Mouse (Mus musculus): ENCODE measurements at regions not wholly inside any gene's neighbourhood (a gene's known extent, or its start where the extent isn't known, plus 50 kb on each side); places are given as distances from the start of the nearest gene placed in this dataset.

GRCm38 (mm10) chr13:31304286-31304865, 251.6 kb upstream of the Foxq1 start:
- Histone ChIP-seq H3K4me1 (ENCODE audit: control insufficient read depth, insufficient read depth, low read length) (peaks cover 1% of the 10 kb centered on the region), H3K27me3 (ENCODE audit: control insufficient read depth, insufficient read depth, low read length) (no peaks in the 10 kb centered on the region), H3K9me3 (replicated peaks; ENCODE audit: control insufficient read depth, low read length) (no peaks in the 10 kb centered on the region), H3K27ac (ENCODE audit: low read length) (peak overlapping the region; percentile 73; the same call in 1 of the 2 replicates), H3K36me3 (ENCODE audit: control insufficient read depth, insufficient read depth, low read length) (no peaks in the 10 kb centered on the region), H3K4me2 (ENCODE audit: low read depth, low read length) (no peak overlapping the region), H3K9ac (ENCODE audit: low read length) (no peak overlapping the region), H3K4me3 (replicated peaks; ENCODE audit: low read length) (no peak overlapping the region)
- WGBS, result 73% methylated on average over 5 of the region's 5 CpGs
- ATAC-seq (ENCODE audit: insufficient read depth, low FRiP score), result no peak

DNA sequence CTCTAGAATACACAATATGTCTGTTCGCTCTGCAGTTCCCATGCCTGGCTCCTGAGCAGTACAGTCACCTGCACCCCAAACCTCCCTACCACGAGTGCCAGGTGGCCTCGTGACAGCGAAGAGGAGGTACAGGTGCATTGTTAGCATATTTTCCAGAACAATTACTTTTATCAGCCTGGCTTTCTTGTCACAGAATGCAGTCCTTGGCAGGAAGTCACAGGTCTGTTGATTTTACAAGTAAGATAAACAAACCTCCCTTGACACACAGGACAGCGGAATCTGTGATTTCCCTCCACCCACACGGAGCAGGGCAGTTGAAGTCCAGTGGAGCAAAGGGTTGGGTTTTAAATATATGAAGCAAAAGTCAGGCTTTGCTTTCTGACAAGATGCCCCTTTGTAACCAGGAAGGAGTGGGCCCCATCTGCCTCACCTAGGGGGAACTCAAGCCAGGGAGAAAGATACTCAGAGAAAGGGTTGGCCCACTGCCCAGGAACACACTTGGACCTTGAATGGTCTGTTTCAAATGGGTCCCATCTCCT, 246.8 kb upstream of the Foxq1 start:
- H3K27ac ChIP-seq (ENCODE audit: low read length), result peak overlapping the region; percentile 58
- peaks cover 11% of the 10 kb centered on the region for H3K4me1 ChIP-seq (ENCODE audit: control insufficient read depth, insufficient read depth, low read length)
- H3K4me2 ChIP-seq (ENCODE audit: low read depth, low read length), result no peak overlapping the region
- no peaks in the 10 kb centered on the region for H3K36me3 ChIP-seq (ENCODE audit: control insufficient read depth, insufficient read depth, low read length)
- no peak overlapping the region for H3K9ac ChIP-seq (ENCODE audit: low read length)
- H3K4me3 ChIP-seq (replicated peaks; ENCODE audit: low read length), result no peak overlapping the region
- peak; percentile 84; the same call in 1 of the 2 replicates for ATAC-seq (ENCODE audit: insufficient read depth, low FRiP score)
- WGBS, result 32% methylated on average over 6 of the region's 6 CpGs
- H3K27me3 ChIP-seq (ENCODE audit: control insufficient read depth, insufficient read depth, low read length), result no peaks in the 10 kb centered on the region
- no peaks in the 10 kb centered on the region for H3K9me3 ChIP-seq (replicated peaks; ENCODE audit: control insufficient read depth, low read length)

DNA sequence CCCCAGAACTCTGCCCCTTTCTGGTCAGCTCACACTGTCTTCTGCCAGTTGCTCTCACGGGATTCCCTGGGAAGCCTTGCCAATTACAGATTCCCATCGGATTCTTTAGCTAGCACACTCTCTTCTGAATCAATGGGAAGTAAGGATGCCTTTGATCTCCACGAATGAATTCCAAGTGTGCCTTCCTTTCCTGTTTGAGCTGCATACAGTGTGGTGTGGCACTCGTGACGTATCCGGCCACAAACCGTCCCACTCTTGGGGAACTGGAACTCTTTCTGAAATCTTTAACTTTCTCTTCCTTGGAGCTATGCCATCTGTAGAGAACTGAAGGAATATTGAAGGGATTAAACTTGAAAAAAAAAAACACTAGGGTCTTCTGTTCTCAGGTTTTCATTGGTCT, 243.2 kb upstream of the Foxq1 start:
- no peak overlapping the region for H3K9ac ChIP-seq (ENCODE audit: low read length)
- 61% methylated on average over 7 of the region's 7 CpGs for WGBS
- ATAC-seq (ENCODE audit: insufficient read depth, low FRiP score), result no peak

DNA sequence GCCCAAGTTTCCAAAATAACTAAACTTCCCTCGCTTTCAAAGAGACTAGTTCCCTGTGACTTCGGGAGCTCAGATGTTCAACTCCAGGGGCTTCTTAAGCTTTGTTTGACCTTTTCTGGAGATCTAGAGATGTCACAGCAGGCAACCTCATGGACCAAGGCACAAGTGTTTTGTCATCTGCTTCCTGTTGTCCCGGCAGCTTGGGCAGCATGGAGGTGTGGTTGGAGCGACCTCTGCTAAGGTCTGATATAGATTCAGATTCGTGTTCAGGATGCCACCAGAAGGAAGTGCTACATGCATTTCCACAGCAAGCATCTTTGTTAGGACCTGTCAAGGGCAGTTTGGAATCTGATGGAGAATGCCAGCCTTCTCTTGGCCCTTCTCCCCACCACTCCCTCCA, 242.1 kb upstream of the Foxq1 start:
- Histone ChIP-seq H3K9me3 (replicated peaks; ENCODE audit: control insufficient read depth, low read length) (no peaks in the 10 kb centered on the region), H3K4me3 (replicated peaks; ENCODE audit: low read length) (no peak overlapping the region), H3K36me3 (ENCODE audit: control insufficient read depth, insufficient read depth, low read length) (no peaks in the 10 kb centered on the region), H3K27ac (ENCODE audit: low read length) (no peak overlapping the region), H3K9ac (ENCODE audit: low read length) (no peak overlapping the region), H3K27me3 (ENCODE audit: control insufficient read depth, insufficient read depth, low read length) (no peaks in the 10 kb centered on the region), H3K4me2 (ENCODE audit: low read depth, low read length) (no peak overlapping the region), H3K4me1 (ENCODE audit: control insufficient read depth, insufficient read depth, low read length) (peaks cover 11% of the 10 kb centered on the region)
- WGBS, result 69% methylated on average over 5 of the region's 5 CpGs
- no peak for ATAC-seq (ENCODE audit: insufficient read depth, low FRiP score)

More for the DNA sequence above, 243.2 kb upstream of the Foxq1 start:
- H3K36me3 ChIP-seq (ENCODE audit: control insufficient read depth, insufficient read depth, low read length), result no peaks in the 10 kb centered on the region
- no peak overlapping the region for H3K27ac ChIP-seq (ENCODE audit: low read length)
- H3K4me1 ChIP-seq (ENCODE audit: control insufficient read depth, insufficient read depth, low read length), result peaks cover 11% of the 10 kb centered on the region
- H3K27me3 ChIP-seq (ENCODE audit: control insufficient read depth, insufficient read depth, low read length), result no peaks in the 10 kb centered on the region
- H3K4me3 ChIP-seq (replicated peaks; ENCODE audit: low read length), result no peak overlapping the region
- H3K9me3 ChIP-seq (replicated peaks; ENCODE audit: control insufficient read depth, low read length), result no peaks in the 10 kb centered on the region
- H3K4me2 ChIP-seq (ENCODE audit: low read depth, low read length), result no peak overlapping the region

- WGBS, result 64% methylated on average over 8 of the region's 8 CpGs
- Histone ChIP-seq H3K36me3 (ENCODE audit: control insufficient read depth, insufficient read depth, low read length) (no peaks in the 10 kb centered on the region), H3K4me2 (ENCODE audit: low read depth, low read length) (no peak overlapping the region), H3K27ac (ENCODE audit: low read length) (no peak overlapping the region), H3K9me3 (replicated peaks; ENCODE audit: control insufficient read depth, low read length) (no peaks in the 10 kb centered on the region), H3K27me3 (ENCODE audit: control insufficient read depth, insufficient read depth, low read length) (no peaks in the 10 kb centered on the region), H3K9ac (ENCODE audit: low read length) (no peak overlapping the region), H3K4me1 (ENCODE audit: control insufficient read depth, insufficient read depth, low read length) (0 out of 2 replicates have a peak, but pooled peaks cover 5% of the 10 kb centered on the region), H3K4me3 (replicated peaks; ENCODE audit: low read length) (no peak overlapping the region)
- no peak for ATAC-seq (ENCODE audit: insufficient read depth, low FRiP score)
These were observed 238.9 kb upstream of the Foxq1 start for GRCm38 (mm10) chr13:31317066-31317465.

DNA sequence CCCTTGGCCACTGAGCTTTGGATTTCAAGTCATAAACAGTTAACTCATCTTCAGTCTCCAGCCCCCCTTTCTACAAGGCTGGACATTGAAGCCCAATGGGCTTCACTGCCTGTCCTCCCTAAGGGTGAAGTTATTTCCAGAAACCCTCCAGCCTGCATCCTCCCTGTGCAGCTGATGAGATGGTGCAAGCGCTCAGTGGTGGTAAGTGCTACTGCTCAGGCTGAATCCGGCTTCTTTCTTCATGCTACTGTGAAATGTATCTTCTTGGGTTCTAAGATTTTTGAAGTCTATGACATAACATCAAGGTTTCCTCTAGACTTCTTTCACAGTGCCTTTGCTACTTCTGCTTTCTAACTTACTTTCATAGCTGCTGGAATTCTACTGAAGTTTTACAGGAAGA, 237.9 kb upstream of the Foxq1 start:
- WGBS, result 97% methylated on average over 2 of the region's 2 CpGs
- no peak for ATAC-seq (ENCODE audit: insufficient read depth, low FRiP score)
- Histone ChIP-seq H3K27ac (ENCODE audit: low read length) (no peak overlapping the region), H3K27me3 (ENCODE audit: control insufficient read depth, insufficient read depth, low read length) (no peaks in the 10 kb centered on the region), H3K4me2 (ENCODE audit: low read depth, low read length) (no peak overlapping the region), H3K4me3 (replicated peaks; ENCODE audit: low read length) (no peak overlapping the region), H3K9ac (ENCODE audit: low read length) (no peak overlapping the region), H3K4me1 (ENCODE audit: control insufficient read depth, insufficient read depth, low read length) (0 out of 2 replicates have a peak, but pooled peaks cover 5% of the 10 kb centered on the region), H3K36me3 (ENCODE audit: control insufficient read depth, insufficient read depth, low read length) (no peaks in the 10 kb centered on the region), H3K9me3 (replicated peaks; ENCODE audit: control insufficient read depth, low read length) (no peaks in the 10 kb centered on the region)

GRCm38 (mm10) chr13:31321411-31321810, 234.5 kb upstream of the Foxq1 start:
- H3K4me3 ChIP-seq (replicated peaks; ENCODE audit: low read length), result no peak overlapping the region
- no peak overlapping the region for H3K4me2 ChIP-seq (ENCODE audit: low read depth, low read length)
- no peak overlapping the region for H3K9ac ChIP-seq (ENCODE audit: low read length)
- no peak for ATAC-seq (ENCODE audit: insufficient read depth, low FRiP score)
- H3K9me3 ChIP-seq (replicated peaks; ENCODE audit: control insufficient read depth, low read length), result no peaks in the 10 kb centered on the region
- H3K27ac ChIP-seq (ENCODE audit: low read length), result no peak overlapping the region
- no peaks in the 10 kb centered on the region for H3K36me3 ChIP-seq (ENCODE audit: control insufficient read depth, insufficient read depth, low read length)
- WGBS, result 63% methylated on average over 2 of the region's 2 CpGs
- no peaks in the 10 kb centered on the region for H3K27me3 ChIP-seq (ENCODE audit: control insufficient read depth, insufficient read depth, low read length)
- peaks cover 3% of the 10 kb centered on the region for H3K4me1 ChIP-seq (ENCODE audit: control insufficient read depth, insufficient read depth, low read length)

DNA sequence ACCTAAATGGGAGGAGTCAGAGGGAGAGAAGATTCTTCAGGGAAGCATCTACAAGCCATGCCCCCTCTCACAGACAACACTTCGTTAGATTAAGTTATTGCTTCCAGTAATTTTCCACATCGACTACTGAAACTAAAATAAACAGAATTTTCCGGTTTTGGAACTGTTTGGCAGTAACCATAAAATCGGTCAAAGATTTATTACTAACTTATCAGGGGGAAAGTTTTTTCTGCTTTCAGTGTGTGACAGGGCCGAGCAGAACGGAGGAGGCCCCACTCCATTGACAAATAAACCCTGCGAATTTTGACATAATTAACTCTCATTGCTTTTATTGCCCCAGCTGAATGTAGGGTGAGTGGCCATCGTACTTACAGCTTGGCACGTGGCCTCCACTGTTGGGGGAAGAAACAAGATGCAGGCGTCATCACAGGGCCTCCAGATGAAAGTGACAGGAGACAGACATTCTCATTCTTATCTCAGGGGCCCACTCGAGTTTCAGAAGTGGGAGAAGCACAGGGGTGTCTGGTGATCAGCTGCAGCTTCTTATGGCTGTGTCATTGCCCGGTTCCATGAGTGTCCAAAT, 229.6 kb upstream of the Foxq1 start:
- no peak overlapping the region for H3K4me3 ChIP-seq (replicated peaks; ENCODE audit: low read length)
- H3K27me3 ChIP-seq (ENCODE audit: control insufficient read depth, insufficient read depth, low read length), result no peaks in the 10 kb centered on the region
- no peaks in the 10 kb centered on the region for H3K36me3 ChIP-seq (ENCODE audit: control insufficient read depth, insufficient read depth, low read length)
- H3K4me1 ChIP-seq (ENCODE audit: control insufficient read depth, insufficient read depth, low read length), result peaks cover 7% of the 10 kb centered on the region
- H3K9me3 ChIP-seq (replicated peaks; ENCODE audit: control insufficient read depth, low read length), result no peaks in the 10 kb centered on the region
- H3K27ac ChIP-seq (ENCODE audit: low read length), result peak overlapping the region; percentile 87
- H3K4me2 ChIP-seq (ENCODE audit: low read depth, low read length), result peak overlapping the region; percentile 9; the same call in 1 of the 2 replicates
- 25% methylated on average over 12 of the region's 12 CpGs for WGBS
- no peak overlapping the region for H3K9ac ChIP-seq (ENCODE audit: low read length)
- ATAC-seq (ENCODE audit: insufficient read depth, low FRiP score), result no peak

DNA sequence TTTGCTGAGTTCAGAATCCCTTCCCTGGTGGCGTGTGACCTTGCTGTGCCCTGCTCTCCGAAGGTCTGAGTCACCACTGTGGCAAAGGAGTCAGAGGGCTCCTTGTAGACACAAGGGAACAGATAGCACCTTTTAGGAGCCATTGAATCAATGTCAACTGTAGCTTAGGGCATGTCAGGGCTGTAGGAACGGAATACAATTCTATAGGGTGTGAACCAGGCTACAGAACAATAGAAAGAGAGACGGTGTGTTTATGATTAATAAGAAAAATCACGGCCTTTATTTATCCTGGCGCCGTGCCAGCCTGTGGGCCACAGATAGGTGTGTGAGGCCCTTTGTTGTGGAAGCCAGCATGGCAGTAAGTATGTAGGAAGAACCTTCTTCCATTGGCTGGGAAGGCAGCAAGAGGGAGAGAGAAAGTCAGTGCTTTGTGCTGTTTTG, 228.4 kb upstream of the Foxq1 start:
- Histone ChIP-seq H3K27me3 (ENCODE audit: control insufficient read depth, insufficient read depth, low read length) (no peaks in the 10 kb centered on the region), H3K4me3 (replicated peaks; ENCODE audit: low read length) (no peak overlapping the region), H3K9me3 (replicated peaks; ENCODE audit: control insufficient read depth, low read length) (no peaks in the 10 kb centered on the region), H3K36me3 (ENCODE audit: control insufficient read depth, insufficient read depth, low read length) (no peaks in the 10 kb centered on the region), H3K4me1 (ENCODE audit: control insufficient read depth, insufficient read depth, low read length) (peaks cover 7% of the 10 kb centered on the region), H3K9ac (ENCODE audit: low read length) (no peak overlapping the region), H3K27ac (ENCODE audit: low read length) (peak overlapping the region; percentile 87), H3K4me2 (ENCODE audit: low read depth, low read length) (no peak overlapping the region)
- 56% methylated on average over 7 of the region's 7 CpGs for WGBS
- peak; percentile 90 for ATAC-seq (ENCODE audit: insufficient read depth, low FRiP score)

All from stomach, embryonic 16.5 days (tissue).